Mouse (Mus musculus): Measurements from ENCODE around the gene Cldn14.
"Not testable (repeated sequence)": the region's sequence is repeated elsewhere in the genome, so short reads cannot be mapped to it uniquely, and the experiment has no call there.

The Cldn14 gene

GRCm38 (mm10) chr16:94008737-94009136, at the start of gene Cldn14:
Gene Cldn14, minus strand, starts transcription at chr16:94008837.
- DNase-seq (ENCODE audit: low read depth, low spot score) = no peak

- DNase-seq (ENCODE audit: low read depth, low spot score) = no peak
These were observed 46.9 kb upstream of the Cldn14 start for GRCm38 (mm10) chr16:94055576-94055975.

- DNase-seq (ENCODE audit: low read depth, low spot score) = no peak
These were observed 46.5 kb upstream of the Cldn14 start for GRCm38 (mm10) chr16:94055176-94055575.

GRCm38 (mm10) chr16:94050368-94050767, 41.7 kb upstream of the Cldn14 start:
- no peak for DNase-seq (ENCODE audit: low read depth, low spot score)

DNA sequence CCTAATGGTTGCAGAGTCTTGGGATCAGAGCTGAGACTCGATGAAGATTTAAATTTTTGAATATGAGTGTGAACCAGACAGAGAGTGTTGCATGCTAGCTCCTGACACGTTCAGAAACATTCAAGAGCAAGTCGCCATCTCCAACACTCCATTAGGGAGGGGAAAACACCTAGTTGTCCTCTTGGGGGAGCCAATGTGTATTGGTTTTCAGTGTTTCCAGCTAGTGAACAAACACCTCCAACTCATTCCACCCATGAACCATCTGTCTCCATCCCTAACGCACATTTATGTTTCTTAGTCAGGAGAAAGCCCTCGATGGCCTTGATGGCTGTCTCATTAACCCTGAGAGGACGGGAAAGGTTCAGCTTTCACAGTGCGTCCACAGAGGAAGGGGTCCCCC, 36.4 kb upstream of the Cldn14 start:
- DNase-seq (ENCODE audit: low read depth, low spot score) = peak; percentile 47

DNA sequence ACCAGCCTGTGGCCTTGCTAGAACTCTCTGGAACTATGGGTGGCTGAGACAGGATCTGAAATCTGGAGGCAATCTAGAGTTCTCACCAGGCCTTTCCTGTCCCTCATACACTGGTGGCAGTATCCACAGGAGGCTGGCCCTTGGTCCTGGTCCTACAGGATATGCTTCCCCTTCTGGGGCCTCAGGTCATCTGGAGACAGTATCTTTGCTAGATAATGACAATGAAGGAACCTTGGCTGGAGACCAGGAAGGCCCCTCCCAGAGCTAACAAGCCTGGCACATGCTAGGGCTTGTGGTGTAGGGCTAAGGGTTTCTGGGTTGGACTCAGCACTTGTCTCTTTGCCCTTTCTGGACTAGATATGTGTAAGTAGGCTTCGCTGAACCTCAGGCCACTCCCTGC, 35.2 kb upstream of the Cldn14 start:
- no peak for DNase-seq (ENCODE audit: low read depth, low spot score)

DNA sequence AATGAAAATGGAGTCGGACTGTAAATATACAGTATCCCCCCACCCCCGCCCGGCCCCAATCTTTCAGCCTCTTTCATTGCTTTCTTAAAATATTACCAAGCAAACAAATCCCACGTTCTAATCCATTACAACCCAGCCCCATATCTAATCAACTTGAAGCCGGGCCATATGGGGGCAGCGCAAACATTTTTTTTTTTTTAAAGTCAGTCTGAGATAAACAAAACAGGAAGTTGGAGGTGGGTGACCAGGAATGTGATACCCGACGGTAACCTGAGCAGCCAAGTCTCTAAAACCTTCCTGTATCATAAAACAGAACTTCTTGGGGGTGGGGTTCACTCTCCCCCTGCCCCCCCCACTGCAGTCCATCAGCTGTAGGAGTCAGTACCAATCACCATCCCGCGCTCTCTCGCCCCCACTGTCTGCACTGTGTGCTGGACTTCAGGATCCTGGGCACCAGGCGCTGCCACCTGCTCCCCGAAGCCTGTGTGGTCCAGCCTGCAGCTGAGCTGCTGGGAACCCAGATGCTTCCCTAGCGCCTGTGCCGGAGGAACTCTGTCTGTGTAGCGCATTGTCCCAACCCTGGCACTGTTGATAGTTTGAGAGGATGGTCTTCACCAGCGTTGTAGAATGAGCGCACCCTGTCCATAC, 32.6 kb upstream of the Cldn14 start:
- no peak for DNase-seq (ENCODE audit: low read depth, low spot score)

DNA sequence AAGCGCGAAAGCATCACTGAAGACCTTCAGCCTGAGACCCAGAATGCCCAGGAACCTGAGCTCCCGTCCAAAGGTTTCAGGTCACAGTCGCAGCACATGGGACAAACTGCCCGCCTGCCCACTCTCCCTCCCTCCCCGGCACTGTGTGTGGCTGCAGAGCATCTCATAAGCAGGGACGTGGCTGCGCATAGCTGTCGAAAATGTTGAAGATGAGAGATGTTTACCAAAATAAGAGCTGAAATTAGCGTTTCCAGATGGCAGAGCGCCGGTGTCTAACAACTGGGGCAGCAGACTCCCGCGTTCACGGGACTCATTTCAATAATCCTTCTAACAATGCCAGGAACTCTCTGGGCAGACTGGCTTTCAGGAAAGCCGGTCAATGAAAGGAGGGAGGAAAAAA, 31.8 kb upstream of the Cldn14 start:
- DNase-seq (ENCODE audit: low read depth, low spot score) = no peak

DNA sequence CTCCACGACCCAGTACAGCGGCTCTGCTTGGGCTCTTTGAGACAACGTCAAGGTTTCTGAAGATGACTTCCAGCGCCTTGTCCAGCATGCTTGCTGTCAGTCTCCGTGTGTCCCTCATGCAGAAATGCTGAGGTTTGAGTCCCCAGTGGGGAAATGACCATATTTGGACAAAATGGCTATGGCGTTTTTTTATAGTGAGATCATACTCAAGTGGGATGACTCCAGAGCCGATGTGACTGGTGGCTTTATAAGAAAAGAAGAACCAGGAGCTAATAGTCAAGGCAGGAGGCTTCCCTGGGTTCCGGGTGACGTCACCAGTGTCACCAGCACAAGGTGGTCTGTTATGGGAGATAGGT, 30.3 kb upstream of the Cldn14 start:
- no peak for DNase-seq (ENCODE audit: low read depth, low spot score)

- DNase-seq (ENCODE audit: low read depth, low spot score) = no peak
These were observed 29.8 kb upstream of the Cldn14 start for GRCm38 (mm10) chr16:94038272-94038985.

DNA sequence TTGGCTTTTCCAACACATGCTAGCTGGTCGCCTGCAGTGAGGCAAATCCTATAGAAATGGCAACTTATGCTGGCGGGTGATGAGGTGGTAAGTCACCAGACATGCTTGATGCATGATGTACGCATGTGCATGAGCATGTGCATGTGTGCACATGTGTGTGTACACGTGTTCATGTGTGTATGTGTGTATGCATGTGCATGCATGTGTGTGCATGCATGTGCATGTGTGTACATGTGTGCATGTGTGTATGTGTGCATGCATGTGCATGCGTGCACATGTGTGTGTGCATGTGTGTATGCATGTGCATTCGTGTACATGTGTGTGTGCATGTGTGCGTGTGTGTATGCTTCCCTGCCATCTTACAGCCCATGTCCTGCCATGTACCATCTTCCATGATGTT, 28.6 kb upstream of the Cldn14 start:
- DNase-seq (ENCODE audit: low read depth, low spot score) = no peak

- DNase-seq (ENCODE audit: low read depth, low spot score) = no peak
These were observed 25.5 kb upstream of the Cldn14 start for GRCm38 (mm10) chr16:94034152-94034551.

DNA sequence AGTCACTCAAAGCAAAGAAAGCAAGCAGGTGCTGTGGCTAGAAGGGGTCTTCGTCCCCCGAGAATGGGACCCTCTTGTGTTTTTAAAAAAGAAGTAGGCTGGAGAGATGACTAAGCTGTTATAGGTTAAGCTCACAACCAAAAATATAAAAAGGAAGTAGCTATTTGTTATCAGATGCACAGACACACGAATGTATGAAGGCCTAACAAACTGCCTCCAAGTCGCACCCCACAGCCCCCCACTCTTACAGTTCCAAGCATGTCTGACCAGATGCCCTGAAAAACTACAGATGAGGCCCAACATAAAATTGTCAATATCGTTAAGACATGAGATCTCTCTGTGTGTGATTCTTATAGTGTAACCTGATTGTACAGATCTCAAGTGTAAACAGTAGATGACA, 23.6 kb upstream of the Cldn14 start:
- no peak for DNase-seq (ENCODE audit: low read depth, low spot score)

DNA sequence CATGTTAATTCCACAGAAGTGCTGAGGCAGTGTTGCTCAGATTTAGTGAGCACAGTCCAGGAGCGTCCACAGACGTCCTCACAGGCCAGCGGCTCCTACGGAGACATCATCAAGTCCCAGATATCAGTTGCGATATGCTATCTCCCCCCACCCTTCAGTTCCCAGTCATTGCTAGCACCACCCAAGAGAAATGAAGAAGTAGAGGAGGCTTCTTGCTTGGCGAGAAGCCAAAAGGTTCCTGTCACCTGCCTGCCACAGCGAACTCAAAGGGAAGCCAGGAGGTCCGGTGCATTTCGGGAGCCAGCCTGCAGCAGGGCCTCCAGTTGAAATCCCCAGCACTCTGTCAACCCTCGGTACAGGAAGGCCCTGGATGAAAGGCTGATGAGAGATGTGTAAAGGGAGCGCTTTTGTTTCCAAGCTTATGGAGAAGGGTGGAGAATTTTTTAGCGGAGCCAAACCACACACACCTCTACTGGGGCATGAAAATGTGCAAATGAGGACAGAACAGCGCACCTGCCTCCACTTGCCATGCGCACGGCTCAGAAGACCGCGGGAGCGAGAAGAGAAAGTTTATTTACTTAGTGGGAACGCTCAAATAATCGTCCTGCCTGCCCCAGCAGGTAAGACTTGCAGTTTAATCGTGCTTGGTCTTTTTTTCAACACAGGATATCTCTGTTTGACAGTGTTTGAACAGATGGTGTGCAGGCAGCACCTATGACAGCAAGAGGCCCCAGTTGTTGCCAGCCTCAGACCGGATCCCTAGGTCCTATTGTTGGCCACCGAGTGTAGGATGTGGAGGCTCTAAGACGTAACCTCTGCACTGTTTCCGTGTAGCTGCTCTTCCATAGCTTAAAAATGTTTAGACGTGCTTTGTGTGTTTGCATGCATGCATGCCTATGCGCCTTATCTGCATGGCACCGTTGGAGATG, 15.0 kb upstream of the Cldn14 start:
- no peak for DNase-seq (ENCODE audit: low read depth, low spot score)

DNA sequence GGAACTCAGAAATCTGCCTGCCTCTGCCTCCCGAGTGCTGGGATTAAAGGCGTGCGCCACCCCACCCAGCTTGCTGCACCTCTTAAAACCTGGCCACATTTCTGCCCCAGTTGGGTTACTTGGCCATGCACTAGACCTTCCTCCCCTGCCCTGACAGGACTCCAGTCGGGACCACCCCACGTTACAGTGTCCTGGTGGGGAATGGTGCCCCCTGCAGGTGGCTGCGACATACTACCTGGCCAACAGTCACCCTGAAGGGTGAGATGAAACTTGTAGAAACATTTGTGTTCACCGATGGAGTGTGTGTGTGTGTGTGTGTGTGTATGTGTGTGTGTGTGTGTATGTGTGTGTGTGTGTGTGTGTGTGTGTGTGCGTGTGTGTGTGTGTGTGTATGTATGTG, 11.1 kb upstream of the Cldn14 start:
- DNase-seq (ENCODE audit: low read depth, low spot score) = not testable (repeated sequence)

GRCm38 (mm10) chr16:94017953-94018352, 9.3 kb upstream of the Cldn14 start:
- DNase-seq (ENCODE audit: low read depth, low spot score) = no peak

DNA sequence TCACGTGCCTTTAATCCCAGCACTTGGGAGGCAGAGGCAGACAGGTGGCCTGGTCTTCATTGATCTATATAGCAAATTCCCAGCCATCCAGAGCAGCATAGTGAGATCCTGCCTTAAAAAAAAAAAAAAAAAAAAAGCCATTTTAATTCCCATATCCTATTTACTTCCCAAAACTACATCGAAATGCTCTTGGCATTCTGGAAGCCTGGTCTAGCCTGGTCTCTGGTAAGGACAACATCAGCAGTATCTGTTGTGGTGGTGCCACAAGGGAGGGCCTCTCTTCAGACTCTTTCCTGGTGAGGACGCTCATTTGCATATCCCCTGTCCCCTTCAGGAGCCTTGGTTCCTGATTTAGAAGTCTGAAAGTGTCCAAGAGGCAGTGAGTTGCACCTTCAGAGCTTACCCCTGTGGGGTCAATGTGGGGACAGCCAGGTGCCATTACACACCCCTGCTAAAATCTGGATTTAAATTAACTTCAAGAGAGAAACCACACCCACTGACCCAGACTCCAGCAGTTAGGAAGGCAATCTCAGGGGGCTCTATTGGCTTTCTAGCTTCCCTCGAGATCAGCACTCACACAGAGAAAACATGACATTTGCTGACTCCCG, 6.0 kb upstream of the Cldn14 start:
- DNase-seq (ENCODE audit: low read depth, low spot score) = no peak

DNA sequence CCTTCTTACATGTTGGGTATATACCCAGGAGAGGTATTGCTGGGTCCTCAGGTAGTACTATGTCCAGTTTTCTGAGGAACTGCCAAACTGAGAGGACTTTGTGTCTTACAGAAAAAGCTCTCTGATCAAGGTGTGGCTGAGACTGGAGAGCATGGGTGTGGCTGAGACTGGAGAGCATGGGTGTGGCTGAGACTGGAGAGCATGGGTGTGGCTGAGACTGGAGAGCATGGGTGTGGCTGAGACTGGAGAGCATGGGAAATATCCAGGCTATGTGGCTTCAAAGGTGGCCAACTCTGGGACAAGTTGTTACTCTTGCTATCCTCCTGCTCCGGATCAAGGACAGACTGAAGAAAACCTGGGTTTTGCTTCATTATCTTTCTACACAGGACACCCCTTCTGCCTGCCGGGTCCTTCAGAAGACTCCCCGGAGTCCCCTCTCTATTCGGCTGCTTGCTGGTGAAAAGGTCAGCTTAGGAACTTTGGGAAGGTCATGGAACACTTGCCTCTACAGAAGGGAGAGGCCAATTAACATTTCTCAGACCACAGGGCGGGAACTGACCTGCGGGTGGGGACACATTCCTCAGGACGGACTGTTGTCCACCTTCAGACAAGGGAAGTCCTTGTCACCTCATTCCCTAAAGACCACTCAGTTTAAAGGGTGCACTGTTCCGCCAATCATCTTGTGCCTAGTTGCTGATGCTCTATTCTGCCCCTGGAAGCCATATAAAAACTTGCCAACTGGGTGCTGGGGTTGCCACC, 4.9 kb upstream of the Cldn14 start:
- DNase-seq (ENCODE audit: low read depth, low spot score) = not testable (repeated sequence)

GRCm38 (mm10) chr16:94011224-94011623, 2.6 kb upstream of the Cldn14 start:
- no peak for DNase-seq (ENCODE audit: low read depth, low spot score)

- no peak for DNase-seq (ENCODE audit: low read depth, low spot score)
These were observed 2.0 kb upstream of the Cldn14 start for GRCm38 (mm10) chr16:94010633-94011032.

DNA sequence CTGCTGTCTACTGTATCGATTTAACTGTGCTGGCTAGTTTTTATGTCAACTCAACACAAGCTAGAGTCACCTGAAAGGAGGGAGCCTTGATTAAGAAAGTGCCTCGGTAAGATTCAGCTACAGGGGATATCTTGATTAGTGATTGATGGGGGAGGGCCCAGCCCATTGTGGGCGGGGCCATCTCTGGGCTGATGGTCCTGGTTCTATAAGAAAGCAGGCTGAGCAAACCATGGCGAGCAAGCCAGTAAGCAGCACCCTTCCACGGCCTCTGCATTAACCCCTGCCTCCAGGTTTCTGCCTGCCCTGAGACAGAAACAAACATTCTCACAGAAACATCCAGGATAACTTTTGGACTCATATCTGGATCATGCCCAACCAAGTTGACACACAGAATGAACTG, 1.5 kb upstream of the Cldn14 start:
- no peak for DNase-seq (ENCODE audit: low read depth, low spot score)
